Mouse (Mus musculus) megakaryocyte, embryonic 14.5 days (primary cell): ENCODE data around the gene Gm9945.

Experiments used
- FLI1 ChIP-seq: IDR thresholded peaks from 2 replicates; pipeline ENCODE4 v1.6.1; 2012; ENCODE audit warnings: low read length, inconsistent platforms, mixed read lengths
- GATA1 ChIP-seq: IDR thresholded peaks from 3 replicates; pipeline ENCODE4 v1.6.1; 2012; ENCODE audit warnings: mixed read lengths, low read length, inconsistent platforms, borderline replicate concordance

DNA sequence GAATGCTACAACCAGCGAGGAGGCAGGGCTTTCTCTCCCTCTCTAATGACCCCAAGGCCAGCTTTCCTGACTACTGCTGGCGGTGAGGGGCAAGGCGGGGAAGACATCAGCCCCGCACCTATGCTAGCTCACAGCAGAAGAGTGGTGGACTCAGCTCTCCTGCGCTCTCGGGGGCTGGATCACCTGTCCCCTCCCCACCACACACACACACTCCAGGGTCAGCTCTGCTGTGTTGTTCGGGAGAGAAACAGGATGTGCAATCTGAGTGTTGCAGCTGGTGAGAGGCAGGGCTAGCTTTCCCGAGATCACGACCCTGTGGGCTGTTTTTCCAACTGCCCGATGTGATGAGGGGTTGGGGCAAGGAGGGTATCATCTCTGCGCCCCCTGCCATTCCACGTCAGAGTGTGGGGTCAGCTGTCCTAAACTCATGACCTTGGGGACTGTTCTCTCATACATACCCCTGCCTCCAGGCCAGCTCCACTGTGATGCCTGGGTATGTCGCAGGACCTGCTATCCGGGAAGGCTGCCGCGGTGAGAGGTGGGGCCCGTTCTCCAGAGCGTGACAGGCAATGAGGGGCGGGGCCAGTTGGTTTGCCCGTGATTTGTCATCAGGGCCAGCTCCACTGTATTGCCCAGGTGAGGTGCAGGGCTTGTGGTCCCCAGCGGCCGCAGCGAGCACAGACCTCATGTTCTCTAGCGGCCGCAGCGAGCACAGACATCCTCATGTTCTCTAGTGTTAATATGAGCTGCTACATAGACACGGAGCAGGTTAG, 7.0 kb downstream of the Gm9945 start:
- TF ChIP-seq GATA1, result no peak
- TF ChIP-seq FLI1, result no peak
